Mouse (Mus musculus) urinary bladder, postnatal 14 days (tissue): ENCODE data around the gene Rab8b.
"Not testable (repeated sequence)": the region's sequence is repeated elsewhere in the genome, so short reads cannot be mapped to it uniquely, and the experiment has no call there.

ENCODE experiments used
- DNase-seq: peaks from one replicate; pipeline ENCODE4 v3.0.0; 2021; ENCODE audit warnings: low spot score

Gene Rab8b

GRCm38 (mm10) chr9:66834318-66835096 is 85.0 kb downstream of the Rab8b start, which contains the start of gene Aph1c:
Aph1c (minus strand) TSS chr9:66834726.
- DNase-seq = peak; percentile 99

GRCm38 (mm10) chr9:66833851-66834250 is 85.6 kb downstream of the Rab8b start:
- no peak for DNase-seq

GRCm38 (mm10) chr9:66832366-66832908 is 87.0 kb downstream of the Rab8b start:
- DNase-seq = no peak

GRCm38 (mm10) chr9:66825990-66826389 is 93.5 kb downstream of the Rab8b start:
- DNase-seq = peak; percentile 20

GRCm38 (mm10) chr9:66822255-66822654 is 97.2 kb downstream of the Rab8b start:
- DNase-seq = not testable (repeated sequence)

- no peak for DNase-seq
Measured at GRCm38 (mm10) chr9:66820996-66821395, 98.5 kb downstream of the Rab8b start.

GRCm38 (mm10) chr9:66813392-66813791 is 106.1 kb downstream of the Rab8b start:
- no peak for DNase-seq

- DNase-seq = not testable (repeated sequence)
Measured at GRCm38 (mm10) chr9:66805951-66806350, 113.5 kb downstream of the Rab8b start.

- DNase-seq = no peak
Measured at GRCm38 (mm10) chr9:66801947-66802346, 117.5 kb downstream of the Rab8b start.

GRCm38 (mm10) chr9:66796739-66797138 is 122.7 kb downstream of the Rab8b start, which contains the start of gene Gm10647:
Gm10647 (plus strand) TSS chr9:66797039.
- DNase-seq = no peak

GRCm38 (mm10) chr9:66795464-66796324 is 123.8 kb downstream of the Rab8b start, which contains the start of gene Aph1b:
Aph1b (minus strand) TSS chr9:66795490.
- peak; percentile 97 for DNase-seq

GRCm38 (mm10) chr9:66794629-66795463 is 124.6 kb downstream of the Rab8b start:
- no peak for DNase-seq
